Mouse (Mus musculus) erythroblast, embryonic 14.5 days (primary cell): ENCODE measurements around the gene Slamf9.

ENCODE experiments used
- GATA1 ChIP-seq: IDR thresholded peaks from 2 replicates; pipeline ENCODE4 v1.6.1; 2012; ENCODE audit warnings: low read length, inconsistent platforms, mixed read lengths
- TAL1 ChIP-seq: IDR thresholded peaks from 3 replicates; pipeline ENCODE4 v1.6.1; 2012; ENCODE audit warnings: low read length, inconsistent platforms, mixed read lengths

DNA sequence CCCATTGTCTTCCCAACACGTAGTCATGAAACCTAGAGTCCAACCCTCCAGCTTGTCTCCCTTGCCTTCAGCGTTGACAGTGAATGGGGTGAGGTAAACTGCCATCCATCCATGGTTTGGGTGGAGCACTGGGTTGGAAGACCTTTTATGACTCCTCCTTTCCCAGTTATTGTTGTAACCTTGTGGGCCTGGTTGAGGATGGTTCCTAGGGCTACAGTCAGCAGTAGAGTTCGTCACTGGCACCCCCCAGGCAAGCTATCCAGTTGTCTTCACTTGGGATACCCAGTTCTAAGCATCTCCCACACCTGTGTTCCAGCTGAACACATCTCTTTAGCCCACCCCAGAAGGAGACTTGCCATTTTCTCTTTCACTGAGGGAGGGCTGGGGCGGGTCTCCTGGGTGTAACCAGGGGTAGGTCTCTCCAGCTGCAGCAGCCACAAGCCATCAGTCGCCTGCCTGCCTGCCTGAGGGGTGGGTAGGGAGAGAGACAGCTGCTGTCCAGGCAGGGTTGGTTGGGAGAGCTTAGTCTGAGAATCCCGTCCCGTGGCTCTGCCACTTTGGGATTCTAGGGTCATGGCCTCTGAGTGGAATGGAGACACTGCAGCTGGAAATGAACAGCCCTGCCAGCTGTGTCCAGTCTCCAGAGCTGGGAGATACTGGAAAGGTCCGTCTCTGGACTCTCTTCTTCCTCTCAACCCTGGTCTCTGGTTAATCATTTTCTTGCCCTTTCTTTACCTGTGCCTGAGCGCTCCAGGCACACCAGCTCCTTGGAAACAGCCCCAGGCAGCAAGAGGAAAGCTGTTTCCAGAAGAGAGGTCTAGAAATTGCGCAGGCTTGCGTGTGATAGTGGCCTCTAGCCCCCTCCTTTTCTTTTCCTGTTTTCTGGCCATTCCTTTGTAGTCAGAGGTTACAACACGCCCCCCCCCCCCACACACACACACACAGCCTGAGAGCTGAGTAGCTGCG is 27.3 kb downstream of the Slamf9 start:
- no peak for TF ChIP-seq GATA1
- no peak for TF ChIP-seq TAL1
